Mouse (Mus musculus) liver, postnatal 0 days (tissue): ENCODE measurements around the gene Abi3. TPM values are rescaled to one million over a fixed set of nuclear protein-coding genes. Genes with fewer than 3 reads are reported as not detected.

Source experiments
- ATAC-seq: fragments of 200-750 bp; cut with Nextera tagmentation; 2 replicates; pipeline ENCODE4 v1.8.0; 2017; ENCODE audit warnings: mild to moderate bottlenecking, moderate library complexity
- DNase-seq: peaks from one replicate; pipeline ENCODE4 v3.0.0-alpha.2; 2016
- H3K27ac ChIP-seq: fragments of 300-500 bp; sonication (generic); 2 replicates; pipeline ENCODE4 v1.5.1; 2014; ENCODE audit warnings: antibody characterized with exemption, moderate library complexity, mild to moderate bottlenecking, low read depth
- H3K27me3 ChIP-seq: fragments of 300-500 bp; sonication (generic); 2 replicates; pipeline ENCODE4 v1.6.1; 2014; ENCODE audit warnings: low read length, control low read depth, mixed read lengths; ENCODE audit not compliant: insufficient read depth
- H3K36me3 ChIP-seq: fragments of 300-500 bp; sonication (generic); replicated peaks from 2 replicates; pipeline ENCODE4 v1.6.1; 2014; ENCODE audit warnings: mild to moderate bottlenecking, control low read depth, low read length, moderate library complexity, mixed read lengths; ENCODE audit not compliant: insufficient read depth
- H3K4me1 ChIP-seq: fragments of 300-500 bp; sonication (generic); 2 replicates; pipeline ENCODE4 v1.6.1; 2014; ENCODE audit warnings: antibody characterized with exemption, mild to moderate bottlenecking, control low read depth; ENCODE audit not compliant: insufficient read depth
- H3K4me2 ChIP-seq: fragments of 300-500 bp; sonication (generic); 2 replicates; pipeline ENCODE4 v1.6.1; 2014; ENCODE audit warnings: low read depth, mild to moderate bottlenecking, low read length, moderate library complexity, mixed read lengths
- H3K4me3 ChIP-seq: fragments of 300-500 bp; sonication (generic); 2 replicates; pipeline ENCODE4 v1.5.1; 2014; ENCODE audit warnings: low read depth, low read length
- H3K9ac ChIP-seq: fragments of 300-500 bp; sonication (generic); replicated peaks from 2 replicates; pipeline ENCODE4 v1.6.1; 2014; ENCODE audit warnings: mild to moderate bottlenecking, moderate library complexity
- H3K9me3 ChIP-seq: fragments of 300-500 bp; sonication (generic); 2 replicates; pipeline ENCODE4 v1.6.1; 2016; ENCODE audit warnings: mild to moderate bottlenecking, control low read depth, low read length, mixed read lengths
- CTCF ChIP-seq: sonication (generic); IDR thresholded peaks from 2 replicates; pipeline ENCODE4 v1.5.1; 2016; ENCODE audit warnings: antibody characterized with exemption, low read depth
- EP300 ChIP-seq: IDR thresholded peaks from 2 replicates; pipeline ENCODE4 v1.6.1; 2016; ENCODE audit warnings: antibody characterized with exemption, low read depth, mild to moderate bottlenecking
- WGBS: fragments of 180-500 bp; shearing (Covaris S2); extraction: QIAGEN DNeasy Blood & Tissue Kit; methylation state at CpG from one replicate; pipeline ENCODE4 v1.1.7; 2014; ENCODE audit not compliant: insufficient replicate concordance; 5-methylcytosine and 5-hydroxymethylcytosine counted together
- polyA plus RNA-seq: library from polyadenylated mRNA; unstranded; fragments of >200 nt; fragmentation: Nextera tagmentation; extraction: Ambion mirVana; gene quantifications from 2 replicates; pipeline ENCODE4 v1.2.1, GENCODE M21; 2015

Gene Abi3
- polyA plus RNA-seq, 1 experiment from 2014 or later: 9.8 TPM

DNA sequence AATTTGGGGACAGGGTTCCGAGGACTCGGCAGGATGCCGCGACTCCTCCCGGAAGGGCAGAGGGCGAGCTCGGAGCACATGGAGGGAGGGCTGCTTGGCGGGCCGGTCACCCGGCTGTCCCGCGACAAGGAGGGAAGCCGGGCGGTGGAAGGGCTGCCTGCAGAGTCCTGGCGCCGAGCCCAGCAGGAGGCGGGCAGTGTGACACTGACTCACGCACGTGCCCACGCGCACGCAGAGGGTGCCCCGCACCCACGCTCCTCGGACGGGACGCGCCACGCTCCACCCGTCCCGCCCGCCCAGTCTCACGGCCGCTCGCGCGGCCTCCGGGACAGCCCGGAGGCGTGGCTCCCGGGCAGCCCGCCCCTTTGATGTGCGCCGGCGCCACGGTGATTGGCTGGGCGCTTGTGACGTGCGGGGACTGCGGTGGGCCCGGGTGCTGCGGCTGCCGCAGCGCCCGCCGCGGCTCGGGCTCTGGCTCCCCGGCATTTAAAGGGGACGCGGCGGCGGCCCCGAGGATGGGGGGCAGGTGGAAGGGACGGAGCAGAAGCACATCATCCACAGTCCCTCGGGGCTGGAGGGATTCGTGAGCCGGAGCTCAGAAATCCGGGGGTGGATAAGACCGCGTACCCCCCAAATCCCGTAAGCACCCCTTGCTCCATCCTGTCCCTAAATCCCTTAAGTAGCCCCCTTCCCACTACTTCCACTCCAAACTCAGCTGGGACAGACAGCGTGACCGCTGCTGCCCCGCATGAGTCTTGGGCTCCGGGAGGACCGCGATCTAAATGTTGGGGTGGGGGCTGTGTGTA lies 18.0 kb downstream of the Abi3 start, which contains the start of gene Phospho1:
Phospho1 (plus strand) TSS at position 429 of the 806 bp plus-strand sequence.
- ATAC-seq: peak; percentile 95
- WGBS: 2% methylated on average over 72 of the region's 78 CpGs
- H3K27ac ChIP-seq: peak within 1 kb of the TSS; percentile 58

DNA sequence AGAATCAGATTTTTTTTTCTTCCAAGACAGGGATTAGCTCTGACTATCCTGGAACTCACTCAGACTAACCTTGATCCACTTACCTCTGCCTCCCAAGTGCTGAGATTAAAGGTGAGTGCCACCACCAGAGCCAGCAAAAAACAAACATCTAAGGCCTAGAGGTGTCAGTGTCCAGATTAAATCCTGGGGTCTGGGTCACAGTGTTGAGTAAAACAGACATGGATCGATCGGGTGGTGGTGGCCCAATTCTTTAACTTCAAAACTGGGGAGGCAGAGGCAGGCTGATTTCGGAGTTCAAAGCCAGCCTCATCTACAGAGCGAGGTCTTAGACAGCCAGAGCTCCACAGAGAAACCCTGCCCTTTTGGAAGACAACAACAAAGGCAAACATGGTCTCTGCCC lies 19.8 kb downstream of the Abi3 start:
- ATAC-seq (no peak), DNase-seq (no peak)
- WGBS: 81% methylated on average over 4 of the region's 4 CpGs
- H3K27ac ChIP-seq: no peak overlapping the region
- no peak overlapping the region for H3K4me2 ChIP-seq
- H3K4me1 ChIP-seq: peaks cover 24% of the 10 kb centered on the region
- no peaks in the 10 kb centered on the region for H3K36me3 ChIP-seq
- TF ChIP-seq CTCF: no peak
- no peak for TF ChIP-seq EP300
- no peak overlapping the region for H3K4me3 ChIP-seq
- H3K9ac ChIP-seq: no peak overlapping the region
- no peaks in the 10 kb centered on the region for H3K9me3 ChIP-seq
- H3K27me3 ChIP-seq: peaks cover 6% of the 10 kb centered on the region

More for the DNA sequence above, 18.0 kb downstream of the Abi3 start, which contains the start of gene Phospho1:
- Histone ChIP-seq H3K4me1 (peaks cover 24% of the 10 kb centered on the region), H3K9me3 (no peaks in the 10 kb centered on the region), H3K4me2 (peak within 1 kb of the TSS; percentile 95), H3K9ac (peak within 1 kb of the TSS; percentile 74), H3K36me3 (no peaks in the 10 kb centered on the region), H3K4me3 (peak within 1 kb of the TSS; percentile 64), H3K27me3 (peaks cover 10% of the 10 kb centered on the region)
- TF ChIP-seq CTCF (no peak), EP300 (no peak; the same call in 1 of the 2 replicates)
- peak; percentile 94 for DNase-seq

- ATAC-seq (no peak), DNase-seq (no peak)
- Histone ChIP-seq H3K9ac (no peak overlapping the region), H3K4me2 (no peak overlapping the region), H3K4me3 (no peak overlapping the region), H3K27me3 (peaks cover 6% of the 10 kb centered on the region), H3K4me1 (peaks cover 19% of the 10 kb centered on the region), H3K27ac (no peak overlapping the region), H3K9me3 (no peaks in the 10 kb centered on the region), H3K36me3 (no peaks in the 10 kb centered on the region)
- WGBS: 66% methylated on average over 3 of the region's 3 CpGs
- TF ChIP-seq EP300: no peak
- no peak for TF ChIP-seq CTCF
Observed at GRCm38 (mm10) chr11:95821511-95821910, 20.8 kb downstream of the Abi3 start.

- no peak overlapping the region for H3K4me2 ChIP-seq
Observed at GRCm38 (mm10) chr11:95819138-95819537, 23.1 kb downstream of the Abi3 start.

DNA sequence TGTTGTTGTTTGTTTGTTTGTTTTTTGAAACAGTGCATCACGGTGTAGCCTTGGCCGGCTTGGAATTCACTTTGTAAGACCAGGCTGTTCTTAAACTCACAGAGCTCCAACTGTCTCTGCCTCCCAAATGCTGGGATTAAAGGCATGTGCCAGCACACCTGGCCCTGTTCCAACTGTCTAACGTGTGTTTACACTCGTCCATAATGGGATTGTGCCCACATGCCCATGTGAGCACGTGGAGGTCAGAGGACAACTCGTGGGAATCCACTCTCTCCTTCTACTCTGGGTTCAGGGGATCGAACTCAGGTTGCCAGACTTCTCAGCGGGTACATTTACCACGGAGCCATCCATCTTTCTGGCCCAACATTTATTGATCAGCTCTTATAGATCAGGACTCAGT lies 26.9 kb downstream of the Abi3 start:
- WGBS: 77% methylated on average over 9 of the region's 9 CpGs
- no peak overlapping the region for H3K9ac ChIP-seq
- DNase-seq: no peak
- peaks cover 4% of the 10 kb centered on the region; the same call in 1 of the 2 replicates for H3K4me1 ChIP-seq
- no peaks in the 10 kb centered on the region for H3K27me3 ChIP-seq
- no peak overlapping the region for H3K4me2 ChIP-seq
- H3K27ac ChIP-seq: no peak overlapping the region
- no peaks in the 10 kb centered on the region for H3K36me3 ChIP-seq
- H3K9me3 ChIP-seq: no peaks in the 10 kb centered on the region
- H3K4me3 ChIP-seq: no peak overlapping the region
- no peak for ATAC-seq
- no peak for TF ChIP-seq CTCF
- no peak for TF ChIP-seq EP300

More at GRCm38 (mm10) chr11:95819138-95819537, 23.1 kb downstream of the Abi3 start:
- ATAC-seq (no peak), DNase-seq (no peak)
- Histone ChIP-seq H3K4me1 (peaks cover 13% of the 10 kb centered on the region), H3K9ac (no peak overlapping the region), H3K27ac (no peak overlapping the region), H3K27me3 (no peaks in the 10 kb centered on the region), H3K9me3 (no peaks in the 10 kb centered on the region), H3K36me3 (no peaks in the 10 kb centered on the region), H3K4me3 (no peak overlapping the region)
- TF ChIP-seq CTCF (no peak), EP300 (no peak)
- 89% methylated on average over 8 of the region's 8 CpGs for WGBS

DNA sequence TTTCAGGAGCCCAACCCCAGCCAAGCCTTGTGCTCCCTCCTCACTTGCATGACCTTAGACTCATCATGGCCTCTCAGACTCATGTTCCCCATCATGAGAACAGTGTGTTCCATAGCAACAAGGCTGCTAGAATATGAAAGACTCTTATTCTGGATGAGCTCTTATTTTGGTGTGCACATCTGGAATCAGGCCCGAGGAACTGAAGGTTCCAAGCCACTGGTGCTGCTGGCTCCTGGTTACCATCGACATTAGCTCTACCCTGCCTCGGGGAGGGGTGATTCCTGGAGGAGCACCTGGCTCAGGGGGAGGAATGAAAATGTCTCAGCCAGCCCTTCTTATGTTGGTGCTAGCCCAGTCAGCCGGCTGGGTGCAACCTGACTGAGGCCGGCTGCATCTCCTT lies 27.4 kb downstream of the Abi3 start:
- H3K4me2 ChIP-seq: no peak overlapping the region
- no peaks in the 10 kb centered on the region for H3K27me3 ChIP-seq
- H3K9ac ChIP-seq: no peak overlapping the region
- H3K9me3 ChIP-seq: no peaks in the 10 kb centered on the region
- H3K27ac ChIP-seq: no peak overlapping the region
- peaks cover 8% of the 10 kb centered on the region; the same call in 1 of the 2 replicates for H3K4me1 ChIP-seq
- WGBS: 82% methylated on average over 5 of the region's 5 CpGs
- ATAC-seq (no peak), DNase-seq (no peak)
- no peaks in the 10 kb centered on the region for H3K36me3 ChIP-seq
- TF ChIP-seq EP300: no peak
- TF ChIP-seq CTCF: no peak
- no peak overlapping the region for H3K4me3 ChIP-seq
